Mouse (Mus musculus): ENCODE data around the gene Stmn3.

Gene Stmn3

GRCm38 (mm10) chr2:181286629-181287337 lies 27.5 kb downstream of the Stmn3 start:
- DNase-seq (ENCODE audit: low read depth) = no peak

- DNase-seq (ENCODE audit: low read depth) = no peak
Measured at GRCm38 (mm10) chr2:181279968-181280367, 34.3 kb downstream of the Stmn3 start.

- DNase-seq (ENCODE audit: low read depth) = no peak
Measured at GRCm38 (mm10) chr2:181277866-181278265, 36.4 kb downstream of the Stmn3 start.

- DNase-seq (ENCODE audit: low read depth) = no peak
Measured at GRCm38 (mm10) chr2:181276766-181277165, 37.5 kb downstream of the Stmn3 start.

- no peak for DNase-seq (ENCODE audit: low read depth)
Measured at GRCm38 (mm10) chr2:181274639-181275038, 39.7 kb downstream of the Stmn3 start.

- DNase-seq (ENCODE audit: low read depth) = no peak
Measured at GRCm38 (mm10) chr2:181273829-181274228, 40.5 kb downstream of the Stmn3 start.

GRCm38 (mm10) chr2:181272092-181272491 lies 42.2 kb downstream of the Stmn3 start:
- no peak for DNase-seq (ENCODE audit: low read depth)

- DNase-seq (ENCODE audit: low read depth) = no peak
Measured at GRCm38 (mm10) chr2:181266839-181267238, 47.5 kb downstream of the Stmn3 start.
